Mouse (Mus musculus) kidney, embryonic 15.5 days (tissue): ENCODE measurements at regions not wholly inside any gene's neighbourhood (a gene's known extent, or its start where the extent isn't known, plus 50 kb on each side); places are given as distances from the start of the nearest gene placed in this dataset.

Experiments used
- ATAC-seq: fragments of 200-750 bp; cut with Nextera tagmentation; replicated peaks from 2 replicates; pipeline ENCODE4 v1.8.0; 2017; ENCODE audit warnings: moderate TSS enrichment; ENCODE audit not compliant: low FRiP score
- H3K27ac ChIP-seq: fragments of 300-500 bp; sonication (generic); 2 replicates; pipeline ENCODE4 v1.5.1; 2015; ENCODE audit warnings: mild to moderate bottlenecking, inconsistent platforms
- H3K27me3 ChIP-seq: fragments of 300-500 bp; sonication (generic); 2 replicates; pipeline ENCODE4 v1.6.1; 2015; ENCODE audit warnings: inconsistent platforms
- H3K36me3 ChIP-seq: fragments of 300-500 bp; sonication (generic); 2 replicates; pipeline ENCODE4 v1.6.1; 2015; ENCODE audit warnings: inconsistent platforms
- H3K4me1 ChIP-seq: fragments of 300-500 bp; sonication (generic); 2 replicates; pipeline ENCODE4 v1.6.1; 2015; ENCODE audit warnings: inconsistent platforms
- H3K4me2 ChIP-seq: fragments of 300-500 bp; sonication (generic); 2 replicates; pipeline ENCODE4 v1.6.1; 2015; ENCODE audit warnings: moderate library complexity, mild to moderate bottlenecking, inconsistent platforms
- H3K4me3 ChIP-seq: fragments of 300-500 bp; sonication (generic); replicated peaks from 2 replicates; pipeline ENCODE4 v1.5.1; 2015; ENCODE audit warnings: mild to moderate bottlenecking, inconsistent platforms
- H3K9ac ChIP-seq: fragments of 300-500 bp; sonication (generic); 2 replicates; pipeline ENCODE4 v1.6.1; 2015; ENCODE audit warnings: mild to moderate bottlenecking, inconsistent platforms
- H3K9me3 ChIP-seq: fragments of 300-500 bp; sonication (generic); replicated peaks from 2 replicates; pipeline ENCODE4 v1.6.1; 2016; ENCODE audit warnings: inconsistent platforms
- WGBS: fragments of 180-500 bp; shearing (Covaris S2); methylation state at CpG from one replicate; pipeline ENCODE4 v1.1.7; 2015; ENCODE audit warnings: mixed read lengths; 5-methylcytosine and 5-hydroxymethylcytosine counted together

DNA sequence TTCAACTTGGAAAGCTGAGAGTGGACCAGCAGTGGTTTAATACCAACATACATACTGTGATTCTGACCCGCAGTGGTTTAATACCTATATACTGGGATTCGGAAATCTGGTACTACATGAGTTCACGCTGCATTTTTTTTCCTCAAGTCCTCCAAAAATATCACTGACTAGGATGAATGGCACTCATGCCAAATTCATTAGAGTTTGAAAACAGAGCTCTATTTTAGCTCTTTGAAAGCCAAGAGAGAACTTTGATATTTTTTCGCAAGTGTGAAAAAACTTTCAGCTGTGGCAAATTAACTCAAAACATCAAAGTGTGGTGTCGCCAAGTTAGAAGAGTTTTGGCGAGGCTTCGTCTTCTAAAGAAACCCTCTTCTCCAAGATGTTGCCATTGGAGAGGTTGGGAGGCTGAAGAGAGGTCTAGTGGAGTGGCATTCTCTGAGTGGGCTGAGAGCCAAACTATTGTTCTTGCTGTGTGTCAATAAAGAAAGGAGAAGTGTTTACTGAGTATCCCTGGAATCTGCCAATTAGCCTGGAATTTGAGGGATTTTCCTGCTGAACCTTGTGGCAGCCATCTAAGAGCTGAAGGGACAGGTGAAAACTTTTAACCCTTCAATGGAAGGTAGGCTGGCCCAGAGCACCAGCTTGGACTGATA is 81.6 kb upstream of the Lifr start:
- H3K4me1 ChIP-seq, result peaks cover 11% of the 10 kb centered on the region; the same call in 1 of the 2 replicates
- no peak overlapping the region for H3K4me3 ChIP-seq
- 94% methylated on average over 7 of the region's 7 CpGs for WGBS
- no peak overlapping the region for H3K4me2 ChIP-seq
- no peak overlapping the region for H3K27ac ChIP-seq
- no peaks in the 10 kb centered on the region for H3K9me3 ChIP-seq
- no peak overlapping the region for H3K9ac ChIP-seq
- H3K36me3 ChIP-seq, result no peaks in the 10 kb centered on the region
- H3K27me3 ChIP-seq, result no peaks in the 10 kb centered on the region
- ATAC-seq, result no peak

- Histone ChIP-seq H3K4me2 (no peak overlapping the region), H3K27me3 (no peaks in the 10 kb centered on the region), H3K36me3 (no peaks in the 10 kb centered on the region), H3K4me1 (peaks cover 24% of the 10 kb centered on the region), H3K9ac (no peak overlapping the region), H3K9me3 (no peaks in the 10 kb centered on the region), H3K4me3 (no peak overlapping the region), H3K27ac (no peak overlapping the region)
- WGBS, result 73% methylated on average over 4 of the region's 4 CpGs
- ATAC-seq, result no peak
Measured at GRCm38 (mm10) chr15:7010966-7011695, 79.3 kb upstream of the Lifr start.

DNA sequence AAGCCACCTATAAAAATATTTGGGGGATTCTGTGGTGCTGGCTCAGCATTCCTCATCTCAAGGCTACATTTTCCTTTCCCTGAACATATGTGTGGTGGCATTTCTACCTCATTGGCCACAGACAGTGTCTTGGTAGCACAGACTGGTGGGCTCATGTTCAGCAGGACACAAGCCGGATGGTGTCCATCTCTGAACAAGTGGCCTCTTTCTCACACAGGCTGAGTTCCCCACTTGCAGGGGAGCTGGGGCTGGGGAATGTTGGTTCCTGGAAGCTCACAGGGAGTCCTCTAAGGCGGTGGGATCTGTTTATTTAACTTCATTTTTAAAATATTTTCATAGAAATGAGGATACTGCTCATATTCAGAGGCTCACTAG is 78.7 kb upstream of the Lifr start:
- H3K9ac ChIP-seq, result no peak overlapping the region
- no peak overlapping the region for H3K27ac ChIP-seq
- H3K4me3 ChIP-seq, result no peak overlapping the region
- no peak for ATAC-seq
- H3K4me1 ChIP-seq, result peaks cover 27% of the 10 kb centered on the region
- H3K36me3 ChIP-seq, result no peaks in the 10 kb centered on the region
- no peaks in the 10 kb centered on the region for H3K27me3 ChIP-seq
- no peaks in the 10 kb centered on the region for H3K9me3 ChIP-seq
- WGBS, result 80% methylated on average over 2 of the region's 2 CpGs
- no peak overlapping the region for H3K4me2 ChIP-seq

GRCm38 (mm10) chr15:7012446-7012845 is 78.0 kb upstream of the Lifr start:
- no peak for ATAC-seq
- Histone ChIP-seq H3K9me3 (no peaks in the 10 kb centered on the region), H3K9ac (no peak overlapping the region), H3K27ac (no peak overlapping the region), H3K27me3 (no peaks in the 10 kb centered on the region), H3K4me3 (no peak overlapping the region), H3K36me3 (no peaks in the 10 kb centered on the region), H3K4me2 (no peak overlapping the region), H3K4me1 (peaks cover 30% of the 10 kb centered on the region)
- 96% methylated on average over 6 of the region's 6 CpGs for WGBS

GRCm38 (mm10) chr15:7013047-7013446 is 77.4 kb upstream of the Lifr start:
- Histone ChIP-seq H3K9me3 (no peaks in the 10 kb centered on the region), H3K9ac (no peak overlapping the region), H3K27ac (no peak overlapping the region), H3K4me1 (peaks cover 30% of the 10 kb centered on the region), H3K27me3 (no peaks in the 10 kb centered on the region), H3K36me3 (no peaks in the 10 kb centered on the region), H3K4me2 (no peak overlapping the region), H3K4me3 (no peak overlapping the region)
- 66% methylated on average over 5 of the region's 5 CpGs for WGBS
- no peak for ATAC-seq

DNA sequence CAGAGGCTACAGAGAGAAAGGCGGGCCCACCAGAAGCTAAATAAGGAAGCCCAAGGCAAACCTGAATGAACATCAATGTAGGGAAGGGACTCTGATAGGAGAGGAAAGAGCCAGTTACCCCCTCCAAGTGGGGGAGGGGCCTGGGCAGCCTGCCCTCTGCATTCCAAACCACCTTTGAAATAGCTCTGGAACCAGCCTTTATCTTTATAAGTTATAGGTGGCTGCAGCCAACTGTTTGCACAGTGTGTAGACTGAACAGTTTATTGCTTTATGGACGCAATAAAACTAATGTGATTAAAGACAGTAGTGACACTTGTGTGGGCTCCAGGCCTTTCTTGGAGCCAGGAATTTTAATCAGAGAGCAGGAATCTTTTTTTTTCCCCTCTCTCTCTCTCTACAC is 75.4 kb upstream of the Lifr start:
- no peaks in the 10 kb centered on the region for H3K9me3 ChIP-seq
- WGBS, result 35% methylated on average over 2 of the region's 2 CpGs
- H3K4me1 ChIP-seq, result peaks cover 30% of the 10 kb centered on the region
- no peak overlapping the region for H3K9ac ChIP-seq
- no peaks in the 10 kb centered on the region for H3K36me3 ChIP-seq
- peak overlapping the region; percentile 75 for H3K27ac ChIP-seq
- no peaks in the 10 kb centered on the region for H3K27me3 ChIP-seq
- no peak overlapping the region for H3K4me2 ChIP-seq
- H3K4me3 ChIP-seq, result no peak overlapping the region
- ATAC-seq, result peak; percentile 80

GRCm38 (mm10) chr15:7016018-7016417 is 74.4 kb upstream of the Lifr start:
- peak overlapping the region; percentile 75 for H3K27ac ChIP-seq
- no peaks in the 10 kb centered on the region for H3K27me3 ChIP-seq
- ATAC-seq, result no peak
- no peak overlapping the region for H3K4me2 ChIP-seq
- no peak overlapping the region for H3K4me3 ChIP-seq
- WGBS, result 20% methylated on average over 3 of the region's 3 CpGs
- no peak overlapping the region for H3K9ac ChIP-seq
- no peaks in the 10 kb centered on the region for H3K36me3 ChIP-seq
- H3K9me3 ChIP-seq, result no peaks in the 10 kb centered on the region
- H3K4me1 ChIP-seq, result peaks cover 30% of the 10 kb centered on the region

DNA sequence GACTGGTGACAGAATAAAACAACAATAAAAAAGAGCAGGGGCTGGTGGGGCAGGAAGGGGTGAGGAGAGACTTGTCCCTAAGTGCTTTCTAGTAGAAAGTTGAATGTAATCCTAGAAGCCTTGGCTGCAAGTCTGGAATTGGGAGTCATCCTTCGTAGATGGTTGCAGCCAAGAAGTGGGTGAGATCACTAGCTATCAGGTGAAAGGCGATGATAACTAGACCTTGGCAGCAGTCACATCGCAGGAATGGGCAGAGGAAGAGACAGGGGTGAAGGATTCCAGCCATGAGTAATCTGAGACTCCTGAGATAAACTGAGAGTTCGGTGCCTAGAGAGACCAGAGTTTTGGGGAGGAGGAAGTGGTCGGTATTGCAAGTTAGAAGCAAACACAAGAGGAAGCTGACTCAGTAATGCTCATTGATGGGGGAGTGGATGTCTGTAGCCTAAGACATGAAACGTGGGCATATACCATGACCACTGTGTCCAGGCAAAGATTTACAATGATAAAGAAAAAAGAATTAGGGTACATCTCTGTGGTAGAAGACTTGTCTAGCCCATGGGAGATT is 73.1 kb upstream of the Lifr start:
- H3K36me3 ChIP-seq, result no peaks in the 10 kb centered on the region
- no peaks in the 10 kb centered on the region for H3K9me3 ChIP-seq
- WGBS, result 48% methylated on average over 6 of the region's 6 CpGs
- H3K4me3 ChIP-seq, result no peak overlapping the region
- no peak overlapping the region for H3K4me2 ChIP-seq
- peaks cover 25% of the 10 kb centered on the region for H3K4me1 ChIP-seq
- ATAC-seq, result 0 out of 2 replicates have a peak, but pooled peaks have one; percentile 9
- H3K9ac ChIP-seq, result no peak overlapping the region
- no peaks in the 10 kb centered on the region for H3K27me3 ChIP-seq
- H3K27ac ChIP-seq, result no peak overlapping the region

DNA sequence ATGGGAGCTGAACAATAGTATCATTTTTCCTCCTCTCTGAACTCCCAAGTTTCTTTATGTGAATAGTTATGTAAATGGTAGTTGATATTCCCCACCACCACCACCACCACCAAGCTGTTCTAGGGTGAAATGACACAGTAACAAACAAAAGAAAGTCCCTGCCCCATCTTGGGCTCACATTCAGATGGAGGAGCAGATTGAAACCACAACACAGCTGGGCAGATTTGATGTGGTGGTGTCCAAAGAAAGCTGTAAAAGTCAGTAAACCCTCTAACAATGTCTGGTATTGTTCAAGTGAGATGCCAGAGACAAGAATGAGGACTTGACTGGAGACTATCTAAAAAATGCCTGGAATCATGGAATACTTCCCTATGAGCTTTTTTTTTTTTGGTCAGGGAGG is 67.8 kb upstream of the Lifr start:
- H3K4me2 ChIP-seq, result no peak overlapping the region
- no peak overlapping the region for H3K9ac ChIP-seq
- no peaks in the 10 kb centered on the region for H3K9me3 ChIP-seq
- no peak overlapping the region for H3K4me3 ChIP-seq
- ATAC-seq, result no peak
- no peaks in the 10 kb centered on the region for H3K27me3 ChIP-seq
- H3K36me3 ChIP-seq, result no peaks in the 10 kb centered on the region
- no peaks in the 10 kb centered on the region for H3K4me1 ChIP-seq
- no peak overlapping the region for H3K27ac ChIP-seq

GRCm38 (mm10) chr15:7025194-7025593 is 65.2 kb upstream of the Lifr start:
- 56% methylated on average over 4 of the region's 4 CpGs for WGBS
- H3K27me3 ChIP-seq, result no peaks in the 10 kb centered on the region
- H3K4me3 ChIP-seq, result no peak overlapping the region
- H3K27ac ChIP-seq, result no peak overlapping the region
- H3K4me2 ChIP-seq, result no peak overlapping the region
- no peaks in the 10 kb centered on the region for H3K9me3 ChIP-seq
- H3K36me3 ChIP-seq, result no peaks in the 10 kb centered on the region
- peaks cover 3% of the 10 kb centered on the region; the same call in 1 of the 2 replicates for H3K4me1 ChIP-seq
- no peak for ATAC-seq
- H3K9ac ChIP-seq, result no peak overlapping the region

GRCm38 (mm10) chr15:7031297-7032043 is 58.9 kb upstream of the Lifr start:
- Histone ChIP-seq H3K4me2 (no peak overlapping the region), H3K9me3 (no peaks in the 10 kb centered on the region), H3K4me1 (peaks cover 3% of the 10 kb centered on the region; the same call in 1 of the 2 replicates), H3K9ac (no peak overlapping the region), H3K36me3 (no peaks in the 10 kb centered on the region), H3K27me3 (no peaks in the 10 kb centered on the region), H3K4me3 (no peak overlapping the region), H3K27ac (no peak overlapping the region)
- WGBS, result 54% methylated on average over 6 of the region's 6 CpGs
- no peak for ATAC-seq

DNA sequence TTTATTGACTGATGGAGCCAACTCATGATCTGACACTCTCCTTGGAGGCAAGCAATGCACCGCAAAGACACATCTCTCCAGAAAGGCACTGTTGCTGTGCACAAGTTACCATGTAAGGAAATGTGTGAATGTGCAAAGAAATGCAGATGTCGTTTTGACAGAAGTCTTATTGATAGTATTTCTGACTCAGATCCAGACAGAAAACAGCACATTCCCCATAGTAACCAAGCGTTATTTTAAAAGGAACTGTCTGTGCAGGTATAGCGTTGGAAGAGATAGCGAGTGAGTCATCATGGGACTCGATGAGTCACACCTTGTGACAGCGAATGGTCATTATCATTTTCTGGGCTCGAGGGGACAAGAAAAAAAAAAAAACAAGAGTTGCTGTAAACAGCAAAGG is 52.9 kb upstream of the Lifr start:
- Histone ChIP-seq H3K27me3 (no peaks in the 10 kb centered on the region), H3K4me2 (no peak overlapping the region), H3K9ac (no peak overlapping the region), H3K27ac (no peak overlapping the region), H3K4me1 (no peaks in the 10 kb centered on the region), H3K9me3 (no peaks in the 10 kb centered on the region), H3K4me3 (no peak overlapping the region), H3K36me3 (no peaks in the 10 kb centered on the region)
- WGBS, result 84% methylated on average over 8 of the region's 8 CpGs
- no peak for ATAC-seq
